Mouse (Mus musculus) neural tube, embryonic 14.5 days (tissue): ENCODE data around the gene Il20ra. TPM values are rescaled to one million over a fixed set of nuclear protein-coding genes. Genes with fewer than 3 reads are reported as not detected.

Experiments
- ATAC-seq: fragments of 200-750 bp; cut with Nextera tagmentation; 2 replicates; pipeline ENCODE4 v1.8.0; 2017; ENCODE audit warnings: low read depth, mild to moderate bottlenecking, moderate TSS enrichment, moderate library complexity
- H3K27ac ChIP-seq: fragments of 300-500 bp; sonication (generic); 2 replicates; pipeline ENCODE4 v1.5.1; 2014; ENCODE audit warnings: low read depth, mild to moderate bottlenecking, control low read depth, low read length, moderate library complexity, mixed read lengths
- H3K27me3 ChIP-seq: fragments of 300-500 bp; sonication (generic); 2 replicates; pipeline ENCODE4 v1.6.1; 2014; ENCODE audit warnings: low read length; ENCODE audit not compliant: control insufficient read depth, insufficient read depth
- H3K36me3 ChIP-seq: fragments of 300-500 bp; sonication (generic); 2 replicates; pipeline ENCODE4 v1.6.1; 2014; ENCODE audit warnings: low read length, mixed read lengths; ENCODE audit not compliant: control insufficient read depth, insufficient read depth
- H3K4me1 ChIP-seq: fragments of 300-500 bp; sonication (generic); 2 replicates; pipeline ENCODE4 v1.6.1; 2014; ENCODE audit warnings: low read length; ENCODE audit not compliant: control insufficient read depth, insufficient read depth
- H3K4me2 ChIP-seq: fragments of 300-500 bp; sonication (generic); 2 replicates; pipeline ENCODE4 v1.6.1; 2014; ENCODE audit warnings: mild to moderate bottlenecking, low read depth, low read length, control low read depth
- H3K4me3 ChIP-seq: fragments of 300-500 bp; sonication (generic); 2 replicates; pipeline ENCODE4 v1.5.1; 2014; ENCODE audit warnings: low read depth, low read length, control low read depth, mixed read lengths
- H3K9ac ChIP-seq: fragments of 300-500 bp; sonication (generic); replicated peaks from 2 replicates; pipeline ENCODE4 v1.6.1; 2014; ENCODE audit warnings: low read depth, mild to moderate bottlenecking, control low read depth, low read length, mixed read lengths
- H3K9me3 ChIP-seq: fragments of 300-500 bp; sonication (generic); 2 replicates; pipeline ENCODE4 v1.6.1; 2016; ENCODE audit warnings: low read length; ENCODE audit not compliant: control insufficient read depth
- WGBS: fragments of 180-500 bp; shearing (Covaris S2); extraction: QIAGEN DNeasy Blood & Tissue Kit; methylation state at CpG from one replicate; pipeline ENCODE4 v1.1.7; 2014; 5-methylcytosine and 5-hydroxymethylcytosine counted together
- polyA plus RNA-seq: library from polyadenylated mRNA; unstranded; fragments of >200 nt; fragmentation: Nextera tagmentation; extraction: Ambion mirVana; gene quantifications from 2 replicates; pipeline ENCODE4 v1.2.1, GENCODE M21; 2014

Il20ra gene
- 0.85 and 2.2 TPM in 2 replicates for polyA plus RNA-seq

DNA sequence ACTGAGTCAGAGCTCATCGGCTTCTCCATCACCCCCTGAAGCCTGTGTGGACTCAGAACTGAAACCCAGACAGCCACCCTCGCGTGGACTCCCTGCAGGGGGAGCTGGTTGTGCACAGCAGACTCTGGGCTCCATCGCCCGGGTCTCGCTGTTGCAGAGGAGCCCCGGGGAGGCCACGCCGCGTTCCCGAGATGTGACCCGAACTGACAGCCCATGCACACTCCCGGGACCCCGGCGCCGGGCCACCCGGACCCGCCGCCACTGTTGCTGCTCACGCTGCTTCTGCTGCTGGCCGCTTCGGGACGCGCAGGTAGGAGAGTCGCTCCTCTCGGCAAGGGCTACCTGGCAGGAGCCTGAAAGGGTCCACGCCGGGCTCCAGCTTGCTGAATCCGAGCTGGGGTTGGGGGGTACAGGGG lies at the start of gene Il20ra:
Il20ra (plus strand) TSS at position 150 of the 416 bp plus-strand sequence.
- ATAC-seq = peak; percentile 90
- WGBS = under 1% methylated on average over 28 of the region's 29 CpGs
- H3K27me3 ChIP-seq = no peaks in the 10 kb centered on the region; the same call in 1 of the 2 replicates

DNA sequence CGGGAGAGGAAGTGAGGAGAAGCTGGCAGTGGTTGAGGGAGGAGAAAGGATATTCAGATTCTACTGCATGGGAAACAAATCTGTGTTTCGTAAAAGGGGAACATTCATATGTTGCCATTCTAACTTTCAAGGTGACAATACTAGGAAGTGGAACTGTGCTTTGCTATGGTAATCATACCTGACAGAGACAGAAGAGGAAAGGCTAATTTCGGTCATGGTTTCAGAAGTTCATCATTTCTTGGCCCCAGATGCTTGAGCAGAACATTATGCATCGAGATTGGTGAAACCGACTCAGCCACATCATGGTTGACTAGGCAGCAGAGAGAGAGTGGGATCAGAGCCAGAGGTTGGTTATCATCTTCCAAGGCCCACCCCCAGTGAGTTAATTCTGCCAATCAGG lies 43.4 kb upstream of the Il20ra start:
- Histone ChIP-seq H3K27ac (no peak overlapping the region), H3K27me3 (no peaks in the 10 kb centered on the region), H3K9me3 (no peaks in the 10 kb centered on the region), H3K36me3 (no peaks in the 10 kb centered on the region), H3K4me2 (no peak overlapping the region), H3K4me3 (no peak overlapping the region), H3K9ac (no peak overlapping the region), H3K4me1 (no peaks in the 10 kb centered on the region)
- WGBS = 84% methylated on average over 5 of the region's 5 CpGs
- ATAC-seq = no peak

More for the DNA sequence above, at the start of gene Il20ra:
- H3K4me1 ChIP-seq = 0 out of 2 replicates have a peak, but pooled peaks cover 4% of the 10 kb centered on the region
- H3K4me2 ChIP-seq = peak within 1 kb of the TSS; percentile 86
- H3K36me3 ChIP-seq = no peaks in the 10 kb centered on the region
- peak within 1 kb of the TSS; percentile 40 for H3K4me3 ChIP-seq
- H3K9me3 ChIP-seq = no peaks in the 10 kb centered on the region
- H3K9ac ChIP-seq = peak within 1 kb of the TSS; percentile 47
- no peak within 1 kb of the TSS for H3K27ac ChIP-seq

DNA sequence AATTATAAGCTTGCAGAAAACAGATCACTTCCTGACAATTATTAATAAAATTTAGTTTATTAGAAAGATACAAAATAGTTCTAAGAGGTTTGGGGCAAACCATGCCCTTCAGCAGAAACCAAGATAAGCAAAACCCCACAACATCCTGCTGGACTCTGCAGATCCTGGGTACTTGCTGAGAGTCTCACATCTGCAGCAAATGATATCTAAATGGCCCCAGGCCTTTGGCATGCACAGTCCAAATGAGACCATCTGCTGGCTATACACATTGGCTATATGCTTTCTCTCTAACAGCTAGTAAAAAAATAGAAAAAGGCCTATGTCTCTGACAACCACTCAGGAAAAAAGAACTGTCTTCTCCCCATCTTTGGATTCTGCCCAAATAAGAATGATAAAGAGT lies 40.4 kb upstream of the Il20ra start:
- Histone ChIP-seq H3K27ac (no peak overlapping the region), H3K4me2 (no peak overlapping the region), H3K9ac (no peak overlapping the region), H3K4me1 (no peaks in the 10 kb centered on the region), H3K36me3 (no peaks in the 10 kb centered on the region), H3K4me3 (no peak overlapping the region), H3K9me3 (no peaks in the 10 kb centered on the region), H3K27me3 (no peaks in the 10 kb centered on the region)
- ATAC-seq = no peak

DNA sequence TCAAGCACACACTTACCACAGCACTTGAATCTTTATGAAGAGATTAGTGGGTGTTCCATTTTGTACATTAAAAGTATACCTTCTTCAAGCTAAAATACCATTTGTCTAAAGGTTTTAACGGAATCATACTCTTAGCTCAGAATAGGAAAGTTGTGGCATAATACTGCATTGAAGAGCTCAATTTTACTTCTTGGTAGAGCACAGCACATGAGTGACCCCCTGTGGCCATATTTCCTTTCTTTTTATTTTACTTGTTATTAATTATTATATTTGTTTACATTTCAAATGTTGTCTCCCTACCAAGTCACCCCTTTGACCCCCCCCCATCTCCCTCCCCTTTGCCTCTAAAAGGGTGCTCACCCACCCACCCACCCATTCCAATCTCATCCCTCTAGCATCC lies 39.2 kb upstream of the Il20ra start:
- Histone ChIP-seq H3K36me3 (no peaks in the 10 kb centered on the region), H3K27ac (no peak overlapping the region), H3K27me3 (no peaks in the 10 kb centered on the region), H3K4me2 (no peak overlapping the region), H3K9me3 (no peaks in the 10 kb centered on the region), H3K4me3 (no peak overlapping the region), H3K9ac (no peak overlapping the region), H3K4me1 (no peaks in the 10 kb centered on the region)
- ATAC-seq = no peak
- WGBS = 100% methylated on average over 1 of the region's 1 CpGs

DNA sequence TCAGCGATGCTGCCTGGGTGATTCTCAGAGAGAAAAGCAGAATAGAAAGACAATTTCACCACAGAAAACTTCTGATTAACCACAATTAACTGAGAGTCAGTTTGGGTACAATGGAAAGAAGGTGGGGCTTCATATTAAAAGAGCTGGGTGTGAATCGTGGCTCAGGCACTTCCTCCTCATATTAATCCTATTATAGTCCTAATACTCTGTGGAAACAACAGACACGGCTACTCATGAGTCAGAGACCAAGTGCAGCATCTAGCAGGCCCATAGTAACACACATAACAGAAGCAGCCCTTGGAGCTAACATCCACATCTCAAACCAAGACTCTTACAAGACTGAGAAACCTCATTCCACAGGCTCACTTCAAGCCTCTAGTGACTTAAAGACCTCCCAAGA lies 24.7 kb upstream of the Il20ra start:
- Histone ChIP-seq H3K36me3 (no peaks in the 10 kb centered on the region), H3K9ac (no peak overlapping the region), H3K27ac (no peak overlapping the region), H3K4me2 (no peak overlapping the region), H3K4me3 (no peak overlapping the region), H3K4me1 (no peaks in the 10 kb centered on the region), H3K27me3 (no peaks in the 10 kb centered on the region), H3K9me3 (no peaks in the 10 kb centered on the region)
- ATAC-seq = no peak
- WGBS = 82% methylated on average over 3 of the region's 3 CpGs

DNA sequence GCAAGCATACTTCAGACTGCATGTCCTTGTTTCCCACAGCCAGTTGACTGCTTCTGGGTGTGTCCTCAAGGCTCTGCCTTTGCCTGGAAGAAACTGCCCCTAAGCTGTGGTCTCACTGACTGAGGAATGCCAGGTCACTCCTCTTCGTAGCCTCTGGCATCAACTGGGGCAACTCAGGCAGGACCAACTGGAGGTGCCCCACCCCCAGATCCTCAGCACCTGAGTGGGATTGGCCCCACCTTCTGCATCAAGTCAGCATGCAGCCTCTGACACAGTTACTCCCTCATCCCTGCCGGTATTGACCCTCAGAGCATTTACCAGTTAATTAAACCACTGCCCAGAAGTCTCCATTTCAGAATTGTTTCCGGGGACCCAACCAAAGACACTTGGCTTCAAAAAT lies 21.1 kb upstream of the Il20ra start:
- Histone ChIP-seq H3K4me1 (no peaks in the 10 kb centered on the region), H3K27me3 (no peaks in the 10 kb centered on the region), H3K9me3 (no peaks in the 10 kb centered on the region), H3K4me3 (no peak overlapping the region), H3K36me3 (no peaks in the 10 kb centered on the region), H3K27ac (no peak overlapping the region), H3K4me2 (no peak overlapping the region), H3K9ac (no peak overlapping the region)
- no peak for ATAC-seq
- WGBS = 78% methylated on average over 3 of the region's 3 CpGs

DNA sequence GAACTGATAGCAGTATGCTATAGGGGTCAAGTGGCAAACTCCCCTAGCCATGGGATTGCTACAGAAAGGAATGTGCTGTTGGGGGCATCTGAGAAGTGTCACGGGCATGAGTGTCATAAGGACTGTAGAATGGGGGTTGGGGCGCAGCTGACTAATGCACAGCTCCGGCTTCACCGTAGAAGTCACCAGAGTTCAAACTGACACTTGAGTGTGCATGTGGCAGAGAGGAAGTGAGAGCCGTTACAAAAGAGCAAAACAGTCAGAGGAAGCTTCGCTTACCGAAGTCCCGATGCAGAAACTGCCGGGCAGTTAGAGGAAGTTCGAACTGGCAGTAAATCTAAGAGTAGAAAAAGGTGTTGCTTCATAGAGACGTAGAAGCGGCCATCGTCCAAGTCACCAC lies 20.6 kb upstream of the Il20ra start:
- ATAC-seq = no peak
- no peaks in the 10 kb centered on the region for H3K9me3 ChIP-seq
- H3K36me3 ChIP-seq = no peaks in the 10 kb centered on the region
- H3K9ac ChIP-seq = no peak overlapping the region
- WGBS = 86% methylated on average over 13 of the region's 13 CpGs
- no peak overlapping the region for H3K4me3 ChIP-seq
- no peak overlapping the region for H3K27ac ChIP-seq
- H3K4me2 ChIP-seq = no peak overlapping the region
- no peaks in the 10 kb centered on the region for H3K27me3 ChIP-seq
- no peaks in the 10 kb centered on the region for H3K4me1 ChIP-seq

DNA sequence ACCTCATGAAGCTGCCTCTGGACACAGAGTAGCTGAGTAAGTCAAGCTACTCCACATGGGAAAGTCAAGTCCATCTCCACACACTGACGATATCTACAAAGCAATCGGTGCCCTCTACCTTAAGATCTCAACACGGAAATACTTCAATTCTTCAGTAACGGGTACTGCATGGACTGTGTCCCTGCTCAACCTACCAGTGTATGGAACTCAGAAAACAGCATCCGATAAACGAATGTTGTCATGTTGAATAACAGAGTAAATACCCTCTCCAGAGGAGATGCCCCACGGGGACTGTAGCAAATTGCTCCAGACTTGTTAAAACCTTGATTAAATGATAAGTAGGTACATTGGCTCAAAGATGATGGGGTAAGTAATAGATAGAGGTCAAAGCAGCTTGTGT lies 20.0 kb upstream of the Il20ra start:
- ATAC-seq = no peak
- Histone ChIP-seq H3K4me1 (no peaks in the 10 kb centered on the region), H3K27ac (no peak overlapping the region), H3K9me3 (no peaks in the 10 kb centered on the region), H3K4me3 (no peak overlapping the region), H3K36me3 (no peaks in the 10 kb centered on the region), H3K9ac (no peak overlapping the region), H3K27me3 (no peaks in the 10 kb centered on the region), H3K4me2 (no peak overlapping the region)
- WGBS = 92% methylated on average over 7 of the region's 7 CpGs

DNA sequence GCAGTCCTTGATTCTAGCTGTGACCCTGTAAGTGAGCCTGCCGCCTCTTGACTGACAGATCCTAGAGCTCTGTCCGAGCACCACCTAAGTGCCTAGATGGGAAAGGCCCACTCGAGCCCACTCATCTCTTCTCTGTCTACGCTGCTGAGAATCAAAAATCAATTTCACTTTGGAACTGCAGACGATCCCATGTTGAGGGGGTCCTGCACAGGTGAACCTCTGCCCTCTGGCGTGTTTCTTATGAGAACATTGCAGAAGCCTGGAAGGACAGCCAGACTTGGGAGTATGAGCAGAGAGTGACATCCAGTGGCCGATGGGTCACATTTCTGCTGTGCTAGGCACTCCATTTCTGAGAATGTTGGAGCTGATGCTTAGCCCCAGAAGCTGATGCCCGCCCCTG lies 19.4 kb upstream of the Il20ra start:
- no peak overlapping the region for H3K4me3 ChIP-seq
- no peak overlapping the region for H3K9ac ChIP-seq
- no peaks in the 10 kb centered on the region for H3K4me1 ChIP-seq
- WGBS = 67% methylated on average over 8 of the region's 8 CpGs
- H3K27ac ChIP-seq = no peak overlapping the region
- no peaks in the 10 kb centered on the region for H3K36me3 ChIP-seq
- ATAC-seq = peak; percentile 72
- H3K4me2 ChIP-seq = no peak overlapping the region
- no peaks in the 10 kb centered on the region for H3K9me3 ChIP-seq
- no peaks in the 10 kb centered on the region for H3K27me3 ChIP-seq

DNA sequence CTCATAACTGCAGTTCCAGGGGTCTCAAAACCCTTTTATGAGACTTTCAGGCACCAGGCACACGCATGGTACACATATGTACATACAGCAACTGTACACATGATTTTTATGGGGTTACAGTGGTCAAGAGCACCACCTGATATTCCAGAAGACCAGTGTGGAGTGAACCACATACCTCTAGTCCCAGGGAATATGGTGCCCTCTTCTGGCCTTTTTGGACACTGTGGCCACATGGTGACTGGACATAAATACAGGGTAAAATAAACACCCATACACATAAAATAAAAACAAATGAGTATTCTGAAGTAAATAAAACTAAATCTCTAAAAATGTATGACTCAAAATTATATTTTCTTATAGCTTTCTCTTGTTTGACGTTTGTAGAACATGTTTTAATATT lies 18.7 kb upstream of the Il20ra start:
- H3K9me3 ChIP-seq = no peaks in the 10 kb centered on the region
- H3K27me3 ChIP-seq = no peaks in the 10 kb centered on the region
- H3K4me1 ChIP-seq = no peaks in the 10 kb centered on the region
- ATAC-seq = no peak; the same call in 1 of the 2 replicates
- WGBS = 75% methylated on average over 2 of the region's 2 CpGs
- no peak overlapping the region for H3K4me3 ChIP-seq
- H3K9ac ChIP-seq = no peak overlapping the region
- H3K27ac ChIP-seq = no peak overlapping the region
- H3K36me3 ChIP-seq = no peaks in the 10 kb centered on the region
- H3K4me2 ChIP-seq = no peak overlapping the region
